Mouse (Mus musculus) frontal cortex, adult (tissue): Measurements from ENCODE around the gene 2310033P09Rik.
"Not testable (repeated sequence)": the region's sequence is repeated elsewhere in the genome, so short reads cannot be mapped to it uniquely, and the experiment has no call there.

ENCODE experiments used
- ATAC-seq: cut with Nextera tagmentation; 2 replicates; pipeline ENCODE4 v1.9.2; 2017; ENCODE audit warnings: mild to moderate bottlenecking, moderate library complexity, mixed read lengths; ENCODE audit not compliant: low TSS enrichment

Gene 2310033P09Rik

DNA sequence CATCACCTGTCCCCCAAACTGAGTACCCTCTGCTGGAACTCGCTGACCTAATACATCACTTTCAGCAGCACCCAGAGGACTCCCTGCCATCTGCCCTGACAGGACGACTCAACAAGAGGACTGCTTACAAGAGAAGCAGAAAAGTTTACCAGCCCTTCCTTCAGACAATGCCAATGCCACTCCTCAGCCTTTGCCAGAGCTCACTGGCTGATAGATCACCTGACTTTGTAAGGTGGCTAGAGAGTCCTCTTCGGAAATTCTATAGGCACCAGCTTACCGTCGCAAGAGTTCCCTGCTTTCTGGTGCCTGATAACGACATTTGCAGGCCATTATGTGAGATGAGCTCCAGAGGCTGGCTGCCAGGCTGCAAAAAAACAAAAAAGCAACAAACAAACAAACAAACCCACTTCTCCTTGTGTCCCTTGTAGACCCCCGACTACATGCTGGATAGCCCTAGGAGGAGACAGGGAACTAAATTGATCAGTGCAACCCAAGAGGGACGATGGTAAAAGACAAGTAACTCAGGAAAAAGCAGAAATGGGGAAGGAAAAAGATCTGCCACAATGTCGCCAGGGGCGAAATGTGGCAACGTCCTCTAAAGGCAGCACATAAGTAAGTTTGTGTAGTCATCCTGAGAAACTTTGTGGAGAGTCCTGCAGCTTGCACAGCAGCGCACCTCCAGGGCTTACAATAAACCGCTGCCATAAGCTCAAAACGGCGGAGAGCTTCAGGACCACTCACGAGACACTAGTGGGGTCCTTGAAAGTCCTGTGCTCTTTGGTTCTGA, 6.7 kb upstream of the 2310033P09Rik start:
- ATAC-seq, result 0 out of 2 replicates have a peak, but pooled peaks have one; percentile 3

DNA sequence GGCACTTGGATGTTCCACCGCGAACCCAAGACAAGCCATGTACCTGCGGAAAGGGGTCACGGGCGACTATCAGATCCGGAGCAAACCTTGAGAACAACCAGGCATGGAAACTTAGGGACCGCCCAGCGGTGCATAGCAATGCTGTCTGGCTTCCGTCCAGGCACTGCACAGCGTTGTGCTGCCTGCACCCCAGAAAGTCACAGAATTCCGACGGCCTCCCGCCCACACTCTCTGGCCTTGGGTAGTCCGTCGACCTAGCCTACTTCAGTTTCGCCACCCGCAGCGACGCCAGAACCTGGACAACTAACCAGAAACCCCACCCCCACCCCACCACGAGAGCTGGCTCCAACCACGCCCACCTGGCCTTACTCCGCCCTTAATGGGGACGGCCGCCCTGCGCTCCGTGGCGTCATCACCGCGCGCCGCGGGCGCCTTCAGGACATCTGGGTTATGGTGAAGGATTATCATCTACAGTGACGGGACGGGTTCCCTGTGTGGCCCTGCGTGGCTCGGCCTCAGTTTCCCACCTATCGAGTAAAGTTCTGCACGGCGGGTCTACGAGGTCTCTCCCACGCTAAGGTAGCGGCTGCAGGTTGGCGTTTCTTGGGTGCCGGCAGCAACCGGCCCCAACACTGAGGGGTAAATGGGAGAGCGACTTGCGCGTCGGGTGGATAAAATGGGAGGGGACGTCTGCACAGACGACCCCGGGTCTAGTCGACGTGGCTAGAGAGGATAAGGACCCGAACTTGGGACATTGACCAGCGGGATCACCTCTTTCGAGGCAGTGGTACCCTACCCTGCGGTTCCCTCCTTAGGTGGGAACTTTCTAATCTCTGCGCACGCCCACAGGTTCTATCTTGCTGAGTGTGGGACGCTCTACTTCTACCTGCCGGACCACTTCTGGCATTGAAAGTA, 5.8 kb upstream of the 2310033P09Rik start, which contains the start of gene Mrpl55:
Gene Mrpl55 (plus strand): TSS at position 406 of the 915 bp plus-strand sequence.
- peak; percentile 83 for ATAC-seq

DNA sequence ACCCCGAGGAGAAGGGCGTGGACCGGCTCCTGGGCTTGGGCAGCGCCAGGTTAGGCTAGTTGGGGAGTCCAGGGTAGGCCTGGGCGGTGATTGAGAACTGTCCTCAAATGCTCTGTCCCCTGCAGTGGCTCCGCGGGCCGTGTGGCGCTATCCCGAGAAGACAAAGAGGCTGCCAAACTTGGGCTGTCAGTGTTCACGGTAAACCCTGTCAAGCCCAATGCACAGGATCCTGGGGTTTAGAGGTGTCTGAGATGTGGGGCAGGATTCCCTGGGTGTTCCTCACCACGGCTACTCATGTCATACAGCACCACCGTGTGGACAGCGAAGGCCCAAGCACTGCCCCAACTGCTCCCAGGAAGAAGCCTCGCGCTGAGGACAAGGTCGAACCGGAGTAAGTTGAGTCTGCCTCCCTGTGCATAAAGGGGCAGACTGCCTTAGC, 901 bp downstream of the 2310033P09Rik start:
- peak; percentile 50 for ATAC-seq

DNA sequence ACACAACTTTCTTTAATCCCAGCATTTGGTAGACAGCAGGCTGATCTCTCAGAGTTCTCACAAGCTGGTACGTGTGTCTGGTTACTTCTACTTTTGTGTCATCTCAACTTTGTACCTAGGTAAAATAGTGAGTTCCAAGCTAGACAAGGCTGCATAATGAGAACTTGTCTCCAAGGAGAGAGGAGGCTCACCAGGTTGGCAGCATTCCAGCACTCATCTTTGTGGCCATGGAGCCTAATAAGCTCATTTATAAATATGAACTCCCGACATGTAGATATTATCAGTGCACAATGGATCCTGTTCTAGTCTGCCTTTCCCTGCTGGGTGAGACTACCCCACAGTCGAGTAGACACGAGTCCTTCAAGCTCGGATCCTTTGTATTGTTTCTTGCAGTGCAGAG, 1.5 kb downstream of the 2310033P09Rik start:
- no peak for ATAC-seq

DNA sequence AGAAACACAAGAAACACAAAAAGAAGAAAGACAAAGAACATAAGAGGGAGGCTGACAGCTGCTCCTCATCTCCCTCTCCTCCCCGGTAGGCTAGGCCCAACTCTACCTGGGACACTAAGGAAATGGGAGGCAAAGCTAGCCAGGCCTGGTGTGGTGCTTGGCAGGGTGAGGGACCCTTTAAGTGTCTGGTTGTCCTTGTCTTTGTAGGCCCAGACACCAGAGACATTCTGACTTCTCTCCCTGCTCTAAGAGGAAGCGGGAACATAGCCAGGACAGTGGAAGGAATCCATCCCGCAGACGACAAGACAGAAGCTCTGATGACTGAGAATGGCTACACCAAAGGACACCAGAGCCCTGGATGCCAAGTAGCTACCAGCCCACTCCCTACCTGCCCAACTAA, 1.9 kb downstream of the 2310033P09Rik start:
- no peak for ATAC-seq

DNA sequence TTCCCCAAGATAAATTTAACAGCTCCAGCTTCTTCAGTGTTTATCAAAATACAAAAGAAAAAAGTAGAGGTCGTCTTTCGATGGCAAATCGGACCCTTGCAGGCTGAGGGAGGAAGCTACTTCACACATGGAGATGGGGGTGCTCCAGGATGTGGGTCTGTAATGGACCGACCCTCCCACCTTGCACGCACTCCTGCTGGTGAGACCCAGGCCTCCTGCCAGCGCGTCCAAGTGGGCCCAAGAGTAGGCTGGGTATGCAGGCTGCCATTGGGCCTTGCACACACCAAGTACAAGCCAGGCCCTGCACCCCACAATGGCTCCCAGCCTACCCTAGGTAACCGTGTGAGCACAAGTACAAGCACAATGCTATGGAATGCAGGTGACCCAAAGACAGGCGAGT, 3.4 kb downstream of the 2310033P09Rik start:
- ATAC-seq, result not testable (repeated sequence)

DNA sequence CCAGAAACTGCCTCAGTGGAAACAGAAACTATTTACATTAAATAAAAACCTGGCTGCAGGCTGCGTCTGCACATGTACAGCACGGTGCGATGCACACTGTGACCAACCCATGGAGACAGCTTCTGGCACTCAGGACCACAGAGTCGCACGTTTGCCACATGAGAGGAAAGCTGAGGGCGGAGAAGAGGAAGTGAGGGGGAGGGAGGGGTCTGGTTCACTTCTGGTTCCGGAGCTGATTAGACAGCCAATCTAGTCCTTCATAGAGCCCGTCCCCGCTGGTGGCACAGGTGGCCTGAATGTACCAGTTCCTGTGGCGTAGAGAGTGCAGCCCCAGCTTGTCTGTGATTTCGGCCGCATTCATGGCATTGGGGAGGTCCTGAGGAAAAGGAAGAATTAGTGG, 4.2 kb downstream of the 2310033P09Rik start:
- not testable (repeated sequence) for ATAC-seq

DNA sequence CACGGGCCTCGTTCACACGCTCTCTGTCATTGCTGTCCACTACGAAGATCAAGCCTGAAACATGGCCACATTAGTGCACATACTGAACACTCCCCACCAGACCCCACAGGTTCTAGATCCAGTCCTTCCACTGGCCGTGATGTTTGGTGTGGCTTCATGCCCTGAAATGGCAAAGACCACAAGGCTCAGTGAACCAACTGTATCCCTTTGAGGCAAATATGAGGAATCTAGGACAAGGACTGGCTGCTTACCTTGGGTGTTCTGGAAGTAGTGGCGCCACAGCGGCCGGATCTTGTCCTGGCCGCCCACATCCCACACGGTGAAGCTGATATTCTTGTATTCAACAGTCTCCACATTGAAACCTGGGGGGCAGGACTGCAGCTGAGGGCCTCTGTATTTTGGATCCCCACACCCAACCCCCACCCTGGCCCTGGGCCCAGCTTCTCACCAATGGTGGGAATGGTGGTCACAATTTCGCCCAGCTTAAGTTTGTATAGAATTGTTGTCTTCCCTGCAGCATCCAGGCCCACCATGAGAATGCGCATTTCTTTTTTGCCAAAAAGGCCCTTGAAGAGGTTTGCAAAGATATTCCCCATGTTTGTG, 4.9 kb downstream of the 2310033P09Rik start:
- no peak for ATAC-seq

DNA sequence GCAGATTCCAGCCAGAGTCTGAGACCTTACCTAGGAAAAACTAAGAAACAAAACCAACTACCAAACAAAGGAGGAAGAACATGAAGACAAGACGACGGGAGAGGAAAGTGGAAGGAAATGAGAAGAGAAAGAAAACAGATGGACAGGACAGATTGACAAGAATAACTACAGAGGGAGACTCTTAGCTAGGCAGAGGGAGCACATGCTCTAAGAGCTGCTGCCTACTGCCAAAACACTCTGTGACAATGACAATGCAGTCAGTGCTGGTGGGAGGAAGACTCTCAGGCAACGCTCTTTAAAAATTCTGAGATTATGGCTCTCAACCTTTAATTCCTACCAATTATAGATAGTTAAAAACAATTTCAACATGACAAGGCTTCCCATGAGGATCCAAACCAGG, 8.8 kb downstream of the 2310033P09Rik start:
- peak; percentile 83 for ATAC-seq

DNA sequence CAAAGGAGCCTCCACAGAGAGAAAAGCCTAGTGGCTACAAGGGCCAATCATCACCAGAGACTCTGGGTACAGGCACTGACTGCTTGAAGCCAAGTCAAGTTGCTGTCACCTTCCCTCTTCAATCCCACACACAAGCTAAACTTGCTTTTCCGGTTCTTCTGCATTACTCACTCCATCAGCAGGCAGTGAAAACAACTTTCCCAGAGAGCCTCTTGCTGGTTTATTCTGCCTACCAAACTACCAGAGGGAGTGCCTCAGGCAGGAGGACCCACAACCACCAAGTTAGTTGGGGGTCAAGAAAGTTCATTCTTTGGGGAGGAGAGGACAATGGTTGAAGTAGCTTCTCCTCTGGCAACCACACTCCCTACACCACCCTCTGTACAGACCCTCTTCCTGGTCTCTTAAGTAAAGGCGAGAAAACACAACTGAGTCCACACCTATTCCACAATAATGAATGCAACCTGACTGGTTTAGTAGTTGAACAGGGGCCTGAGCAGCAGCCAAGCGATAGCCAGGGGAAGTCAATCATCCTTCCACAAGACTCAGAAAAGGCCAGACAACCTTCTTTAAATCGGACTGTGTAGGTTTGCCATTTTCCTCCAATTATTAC, 10.4 kb downstream of the 2310033P09Rik start:
- ATAC-seq, result peak; percentile 66; the same call in 1 of the 2 replicates

DNA sequence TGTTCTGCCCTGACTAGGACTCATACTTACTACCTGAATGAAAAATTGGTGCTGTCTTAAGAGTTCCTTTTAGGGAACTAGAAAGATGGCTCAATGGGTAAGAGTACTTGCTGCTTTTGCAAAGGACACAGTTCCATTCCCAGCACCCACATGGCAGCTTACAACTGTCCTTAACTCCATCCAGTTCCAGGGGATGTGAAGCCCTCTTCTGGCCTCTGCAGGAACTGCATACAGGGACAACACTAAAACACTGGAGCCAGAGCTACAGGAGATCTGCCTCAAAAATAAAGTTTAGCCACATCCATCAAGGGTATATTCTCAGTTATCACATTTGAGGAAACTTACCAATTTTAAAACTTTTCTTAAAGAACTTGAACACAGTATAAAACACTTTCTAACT, 10.9 kb downstream of the 2310033P09Rik start:
- ATAC-seq, result no peak

DNA sequence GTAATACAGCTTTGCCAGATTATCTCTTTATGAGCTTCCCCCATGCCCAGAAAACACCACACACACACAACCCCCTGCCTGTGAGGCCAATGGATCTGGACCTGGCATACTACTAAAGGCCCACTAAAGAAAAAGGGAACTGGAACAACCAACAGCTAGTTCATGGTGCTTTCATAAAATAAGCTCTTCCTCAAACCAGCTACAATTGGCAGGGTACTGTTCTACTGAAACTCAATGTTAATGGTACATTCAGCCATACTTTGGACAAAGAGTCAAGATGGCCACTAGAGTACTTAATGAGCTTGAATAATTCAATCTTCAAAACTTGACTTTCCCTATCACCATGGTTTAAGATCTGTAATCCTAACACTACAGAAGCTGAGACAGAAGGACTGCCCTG, 13.5 kb downstream of the 2310033P09Rik start:
- no peak for ATAC-seq

DNA sequence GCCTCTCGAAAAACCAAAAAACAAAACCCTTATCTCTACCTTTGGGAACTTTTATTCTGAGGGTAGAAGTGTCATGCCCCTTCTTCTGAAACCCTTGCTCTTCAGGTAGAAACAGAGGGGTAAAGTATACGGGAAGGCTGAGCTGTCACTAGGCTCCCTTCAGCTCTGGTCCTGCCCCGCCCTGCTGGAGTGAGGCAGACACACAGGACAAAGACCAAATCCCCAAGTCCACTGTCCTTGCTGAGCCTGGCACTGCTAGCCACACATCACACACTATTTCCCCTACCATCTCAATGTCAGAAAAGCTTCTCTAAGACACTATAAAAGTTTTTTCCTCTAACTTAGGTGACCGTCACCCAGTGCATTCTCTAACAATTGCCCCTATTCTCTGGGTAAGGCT, 14.2 kb downstream of the 2310033P09Rik start:
- no peak for ATAC-seq

DNA sequence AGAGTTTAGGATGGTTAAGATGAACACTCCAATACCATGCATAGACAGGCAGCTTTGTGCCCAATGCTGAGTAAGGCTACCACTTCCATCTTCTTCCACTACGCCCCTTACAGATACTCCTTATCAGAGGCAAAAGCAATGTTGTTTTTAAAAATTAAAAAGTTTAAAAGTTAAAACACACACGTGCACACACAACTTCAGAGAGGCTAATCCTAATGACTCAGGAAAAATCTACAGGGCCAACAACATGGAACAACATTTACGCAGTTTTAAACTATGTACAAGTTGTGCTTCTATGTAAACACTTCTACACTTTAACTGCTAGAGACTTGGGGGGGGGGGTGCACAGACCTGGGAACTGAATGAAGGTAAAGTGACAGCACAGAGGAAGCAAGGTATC, 15.9 kb downstream of the 2310033P09Rik start:
- no peak for ATAC-seq

DNA sequence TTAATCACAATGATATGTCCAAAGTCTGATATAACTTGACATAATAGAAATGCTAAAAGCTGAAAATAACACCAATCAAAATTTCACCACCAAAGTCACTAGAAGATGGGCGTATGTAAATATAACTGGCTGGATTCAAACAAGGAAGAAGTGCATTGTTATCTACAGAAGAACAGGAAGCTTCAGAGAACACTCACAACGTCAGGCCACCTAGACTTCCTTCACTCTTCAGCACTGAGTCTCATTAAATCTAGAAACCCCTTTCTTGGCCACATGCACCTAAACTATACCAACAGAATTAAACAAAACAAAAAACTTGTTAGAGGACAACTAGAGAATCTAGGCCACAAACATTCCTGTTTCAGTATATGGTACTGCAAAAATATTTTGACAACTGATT, 16.3 kb downstream of the 2310033P09Rik start:
- no peak for ATAC-seq

DNA sequence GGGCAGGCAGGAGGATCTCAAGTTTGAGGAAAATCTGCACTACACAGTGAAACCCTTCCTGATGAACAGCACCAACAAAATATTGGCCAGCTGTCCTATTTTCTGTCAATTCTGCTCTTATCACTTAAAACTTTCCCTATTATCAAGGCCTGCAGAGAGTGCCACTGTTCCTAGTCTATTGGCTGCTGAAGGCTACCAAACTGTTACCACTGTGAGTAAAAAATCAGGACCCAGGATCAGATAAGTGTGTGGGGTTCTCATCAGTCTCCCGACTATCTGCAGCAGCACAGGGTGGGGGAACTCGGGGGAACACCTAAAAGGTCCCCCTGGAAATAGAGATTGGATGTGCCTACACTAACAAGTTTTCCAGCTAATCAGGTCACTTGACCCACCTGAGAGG, 17.0 kb downstream of the 2310033P09Rik start:
- no peak for ATAC-seq

DNA sequence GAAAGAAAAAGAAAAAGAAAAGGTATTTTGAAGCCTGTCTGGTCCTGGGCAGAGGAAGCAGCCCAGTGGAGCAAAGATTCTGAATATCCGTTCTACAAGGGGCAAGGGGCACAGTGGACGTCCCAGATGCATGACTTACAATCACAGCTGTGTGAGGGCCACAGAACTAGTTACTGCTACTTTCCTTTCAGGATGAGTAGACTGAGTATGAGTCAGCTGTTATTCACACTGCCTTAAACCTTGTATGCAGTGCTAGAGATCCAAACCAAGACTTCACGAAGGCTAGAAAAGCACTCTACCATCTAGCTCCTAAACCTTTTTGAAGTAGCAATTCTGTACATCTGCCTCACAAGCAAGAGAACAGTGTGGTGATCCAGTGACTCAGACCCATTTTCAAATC, 18.1 kb downstream of the 2310033P09Rik start:
- no peak for ATAC-seq

DNA sequence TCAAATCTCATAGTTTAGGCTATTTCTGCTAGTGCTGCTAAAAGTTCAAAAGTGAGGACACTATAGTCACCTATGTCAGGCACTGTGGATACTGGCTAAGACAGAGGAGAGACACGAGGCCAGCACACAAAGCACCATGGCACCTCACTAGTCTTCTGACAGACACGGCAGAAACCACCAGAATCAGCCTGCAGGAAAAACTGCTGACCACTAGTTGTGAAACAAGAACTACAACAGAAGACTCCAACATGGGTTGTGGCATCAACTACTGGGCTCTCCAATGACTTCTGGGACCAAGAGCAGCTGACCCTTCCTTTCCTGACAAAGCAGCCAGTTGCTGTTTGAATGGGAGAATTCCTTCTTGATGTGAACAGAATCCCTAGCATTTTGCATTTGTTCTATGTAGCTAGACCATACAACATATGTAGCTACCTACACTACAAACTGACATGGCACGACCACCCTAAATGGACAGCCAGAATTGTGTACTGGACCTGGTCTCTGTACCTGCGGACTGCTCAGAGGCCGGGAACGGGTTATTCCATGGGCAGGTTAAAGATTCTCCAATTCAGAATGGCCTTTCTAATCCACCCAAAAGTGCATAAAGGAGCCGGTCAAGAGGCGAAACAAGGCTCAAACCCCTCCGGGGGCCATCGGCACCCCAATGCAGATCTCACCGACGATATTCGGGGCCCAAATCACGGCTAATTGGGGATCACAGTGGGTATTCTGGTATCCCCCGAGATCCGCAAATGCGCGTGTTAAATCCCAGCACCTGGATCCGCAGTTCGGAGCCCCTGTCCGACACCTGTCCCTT, 18.9 kb downstream of the 2310033P09Rik start:
- no peak for ATAC-seq

DNA sequence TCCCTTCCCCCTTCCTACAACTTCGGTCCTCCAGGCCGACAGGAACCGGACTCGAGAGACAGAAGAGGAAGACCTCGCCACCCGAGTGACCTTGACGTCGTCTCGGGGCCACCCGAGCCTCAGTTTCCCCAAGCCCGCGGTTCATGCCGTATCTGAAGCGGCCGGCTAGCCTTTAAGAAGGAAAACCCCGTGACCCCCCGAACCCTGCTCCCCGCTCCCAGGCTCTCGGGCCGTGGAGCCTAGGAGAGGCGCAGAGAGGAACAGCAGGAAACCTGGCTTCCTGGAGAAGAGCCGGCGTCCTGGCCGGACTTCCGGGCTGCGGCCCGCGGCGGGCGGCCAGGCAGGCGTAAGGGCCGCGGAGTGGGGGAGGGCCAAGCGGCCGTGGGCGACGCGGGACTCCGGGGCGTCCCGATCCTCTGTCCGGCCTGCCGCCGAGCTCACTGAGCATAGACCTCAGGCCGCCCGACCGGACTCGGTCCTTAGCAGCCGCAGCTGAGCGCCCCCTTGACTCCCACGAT, 19.5 kb downstream of the 2310033P09Rik start:
- ATAC-seq, result peak; percentile 52

DNA sequence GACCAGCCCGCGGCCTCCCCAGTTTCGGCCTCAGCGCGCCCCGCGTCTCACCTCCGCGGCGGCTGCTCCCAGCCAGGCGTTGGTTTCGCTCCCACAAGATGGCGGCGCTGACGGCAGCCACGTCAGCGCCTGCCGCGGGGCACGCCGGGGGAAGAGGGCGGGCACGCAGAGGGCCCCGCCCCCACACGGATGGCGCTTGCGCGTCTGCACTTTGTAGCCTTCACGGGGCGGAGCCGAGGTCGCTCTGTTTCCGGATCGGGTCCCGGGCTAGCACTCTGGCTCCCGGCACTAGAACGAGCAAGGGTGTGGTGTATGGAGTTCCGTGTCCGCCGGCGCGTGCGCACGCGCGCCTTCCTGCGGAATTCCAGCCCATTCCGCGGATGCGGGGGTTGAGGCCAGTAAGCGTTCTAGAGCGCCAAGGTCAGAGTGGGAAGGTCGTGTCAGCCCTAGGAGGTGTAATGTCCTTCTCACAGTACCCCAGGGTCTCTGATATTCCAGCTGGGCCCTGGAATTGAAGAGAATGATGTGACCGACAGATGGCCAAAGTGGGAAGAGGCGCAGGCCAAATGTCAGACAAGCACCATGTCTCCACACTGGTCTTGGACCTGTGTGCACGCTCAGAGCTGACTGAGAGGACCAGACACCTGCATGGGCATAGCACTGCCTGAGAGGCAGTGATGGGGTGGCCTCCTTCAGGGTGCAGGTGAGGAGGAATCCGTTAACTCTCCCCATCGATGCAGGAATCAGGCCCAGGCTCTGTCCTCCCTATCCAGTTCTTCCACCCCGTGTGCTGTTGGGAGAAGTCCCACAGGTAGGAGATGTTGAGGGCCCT, 20.2 kb downstream of the 2310033P09Rik start, which contains the start of gene Arf1:
Gene Arf1 (minus strand): TSS at position 149 of the 832 bp plus-strand sequence.
- ATAC-seq, result peak; percentile 90
